Mouse (Mus musculus): ENCODE results near the gene Sppl2b. TPM values are rescaled to one million over a fixed set of nuclear protein-coding genes. Genes with fewer than 3 reads are reported as not detected.
A peak's percentile ranks its signal among the peaks of the same experiment; 100 is the strongest.

Gene Sppl2b
- total and polyA plus RNA-seq, 2 experiments from 2014 or later: 24.2 to 44.4 TPM

- TF ChIP-seq CTCF (IDR thresholded peaks at IDR 0.05; ENCODE audit: low read depth) (no peak), EP300 (IDR thresholded peaks at IDR 0.05; ENCODE audit: low read depth) (peak; percentile 93)
Measured at GRCm38 (mm10) chr10:80900318-80901247, 45.5 kb downstream of the Sppl2b start, which contains the start of gene Timm13. Gene Timm13 (minus strand): TSS chr10:80900969.

GRCm38 (mm10) chr10:80901409-80902272 lies 46.6 kb downstream of the Sppl2b start:
- Histone ChIP-seq H3K36me3 (replicated peaks; ENCODE audit: control insufficient read depth, insufficient read depth, low read length) (peaks cover 36% of the 10 kb centered on the region), H3K4me2 (ENCODE audit: low read depth, low read length) (peak overlapping the region; percentile 35; the same call in 1 of the 2 replicates), H3K27ac (ENCODE audit: low read depth) (peak overlapping the region; percentile 50), H3K27me3 (ENCODE audit: control insufficient read depth, insufficient read depth, low read length) (no peaks in the 10 kb centered on the region), H3K9ac (replicated peaks; ENCODE audit: low read depth, low read length) (no peak overlapping the region), H3K9me3 (replicated peaks; ENCODE audit: control insufficient read depth, low read length) (no peaks in the 10 kb centered on the region), H3K4me1 (ENCODE audit: control insufficient read depth, insufficient read depth) (peaks cover 7% of the 10 kb centered on the region), H3K4me3 (ENCODE audit: low read depth, low read length) (no peak overlapping the region)
- no peak for TF ChIP-seq CTCF (IDR thresholded peaks at IDR 0.05; ENCODE audit: low read depth)
- TF ChIP-seq EP300 (IDR thresholded peaks at IDR 0.05; ENCODE audit: low read depth): no peak
- no peak for ATAC-seq (ENCODE audit: insufficient read depth, low read depth)
- 90% methylated on average over 19 of the region's 19 CpGs for WGBS
- no peak for DNase-seq (ENCODE audit: low spot score)

More at GRCm38 (mm10) chr10:80900318-80901247, 45.5 kb downstream of the Sppl2b start, which contains the start of gene Timm13:
- ATAC-seq (ENCODE audit: insufficient read depth, low read depth) (peak; percentile 97), DNase-seq (ENCODE audit: low spot score) (peak; percentile 100)
- Histone ChIP-seq H3K27me3 (ENCODE audit: control insufficient read depth, insufficient read depth, low read length) (no peaks in the 10 kb centered on the region), H3K9ac (replicated peaks; ENCODE audit: low read depth, low read length) (peak within 1 kb of the TSS; percentile 75), H3K4me1 (ENCODE audit: control insufficient read depth, insufficient read depth) (peaks cover 7% of the 10 kb centered on the region), H3K4me2 (ENCODE audit: low read depth, low read length) (peak within 1 kb of the TSS; percentile 66), H3K36me3 (replicated peaks; ENCODE audit: control insufficient read depth, insufficient read depth, low read length) (peaks cover 33% of the 10 kb centered on the region), H3K27ac (ENCODE audit: low read depth) (peak within 1 kb of the TSS; percentile 64), H3K4me3 (ENCODE audit: low read depth, low read length) (peak within 1 kb of the TSS; percentile 90), H3K9me3 (replicated peaks; ENCODE audit: control insufficient read depth, low read length) (no peaks in the 10 kb centered on the region)
- under 1% methylated on average over 72 of the region's 72 CpGs for WGBS

GRCm38 (mm10) chr10:80902273-80902940 lies 47.3 kb downstream of the Sppl2b start:
- no peak for TF ChIP-seq EP300 (IDR thresholded peaks at IDR 0.05; ENCODE audit: low read depth)
- no peak for TF ChIP-seq CTCF (IDR thresholded peaks at IDR 0.05; ENCODE audit: low read depth)
- Histone ChIP-seq H3K4me1 (ENCODE audit: control insufficient read depth, insufficient read depth) (peaks cover 7% of the 10 kb centered on the region), H3K9ac (replicated peaks; ENCODE audit: low read depth, low read length) (no peak overlapping the region), H3K4me2 (ENCODE audit: low read depth, low read length) (no peak overlapping the region), H3K27ac (ENCODE audit: low read depth) (no peak overlapping the region), H3K9me3 (replicated peaks; ENCODE audit: control insufficient read depth, low read length) (no peaks in the 10 kb centered on the region), H3K36me3 (replicated peaks; ENCODE audit: control insufficient read depth, insufficient read depth, low read length) (peaks cover 40% of the 10 kb centered on the region), H3K27me3 (ENCODE audit: control insufficient read depth, insufficient read depth, low read length) (no peaks in the 10 kb centered on the region), H3K4me3 (ENCODE audit: low read depth, low read length) (no peak overlapping the region)
- ATAC-seq (ENCODE audit: insufficient read depth, low read depth): no peak
- no peak for DNase-seq (ENCODE audit: low spot score)
- 93% methylated on average over 9 of the region's 9 CpGs for WGBS

- no peak overlapping the region for H3K27ac ChIP-seq (ENCODE audit: low read depth)
- no peak for DNase-seq (ENCODE audit: low spot score)
- no peaks in the 10 kb centered on the region for H3K27me3 ChIP-seq (ENCODE audit: control insufficient read depth, insufficient read depth, low read length)
- H3K36me3 ChIP-seq (replicated peaks; ENCODE audit: control insufficient read depth, insufficient read depth, low read length): peaks cover 47% of the 10 kb centered on the region
- no peak overlapping the region for H3K4me2 ChIP-seq (ENCODE audit: low read depth, low read length)
- WGBS: 90% methylated on average over 10 of the region's 10 CpGs
- ATAC-seq (ENCODE audit: insufficient read depth, low read depth): no peak
- no peak overlapping the region for H3K9ac ChIP-seq (replicated peaks; ENCODE audit: low read depth, low read length)
- TF ChIP-seq EP300 (IDR thresholded peaks at IDR 0.05; ENCODE audit: low read depth) (no peak), CTCF (IDR thresholded peaks at IDR 0.05; ENCODE audit: low read depth) (no peak)
- no peak overlapping the region for H3K4me3 ChIP-seq (ENCODE audit: low read depth, low read length)
- H3K9me3 ChIP-seq (replicated peaks; ENCODE audit: control insufficient read depth, low read length): no peaks in the 10 kb centered on the region
- peaks cover 7% of the 10 kb centered on the region for H3K4me1 ChIP-seq (ENCODE audit: control insufficient read depth, insufficient read depth)
Measured at GRCm38 (mm10) chr10:80903282-80903681, 48.2 kb downstream of the Sppl2b start.

All from heart, postnatal 0 days (tissue).